Mouse (Mus musculus) frontal cortex, postnatal 25 days (tissue): ENCODE measurements at regions not wholly inside any gene's neighbourhood (a gene's known extent, or its start where the extent isn't known, plus 50 kb on each side); places are given as distances from the start of the nearest gene placed in this dataset.
"Not testable (repeated sequence)": the region's sequence is repeated elsewhere in the genome, so short reads cannot be mapped to it uniquely, and the experiment has no call there.

Source experiments
- DNase-seq, 2 experiments: peaks; one replicate each; pipeline ENCODE4 v3.0.0; 2022; ENCODE audit warnings: low spot score in 2 of 2

- no peak for DNase-seq
Measured at GRCm38 (mm10) chr12:15654585-15654984, 162.1 kb downstream of the Trib2 start.

GRCm38 (mm10) chr12:15653357-15653763 lies 163.4 kb downstream of the Trib2 start:
- DNase-seq: no peak

GRCm38 (mm10) chr12:15651293-15651692 lies 165.4 kb downstream of the Trib2 start:
- no peak for DNase-seq

- no peak for DNase-seq
Measured at GRCm38 (mm10) chr12:15649906-15650305, 166.8 kb downstream of the Trib2 start.

GRCm38 (mm10) chr12:15649226-15649625 lies 167.5 kb downstream of the Trib2 start:
- no peak for DNase-seq

GRCm38 (mm10) chr12:15644074-15644672 lies 172.5 kb downstream of the Trib2 start:
- no peak for DNase-seq

GRCm38 (mm10) chr12:15643669-15644068 lies 173.1 kb downstream of the Trib2 start:
- DNase-seq: no peak

- DNase-seq: no peak
Measured at GRCm38 (mm10) chr12:15640320-15640719, 176.4 kb downstream of the Trib2 start.

GRCm38 (mm10) chr12:15629971-15630370 lies 186.8 kb downstream of the Trib2 start:
- DNase-seq: no peak

GRCm38 (mm10) chr12:15619521-15619920 lies 197.2 kb downstream of the Trib2 start:
- DNase-seq: no peak

GRCm38 (mm10) chr12:15617312-15617711 lies 199.4 kb downstream of the Trib2 start:
- no peak for DNase-seq

GRCm38 (mm10) chr12:15611847-15612580 lies 204.7 kb downstream of the Trib2 start:
- DNase-seq: no peak

- no peak for DNase-seq
Measured at GRCm38 (mm10) chr12:15607091-15607490, 209.6 kb downstream of the Trib2 start.

GRCm38 (mm10) chr12:15606095-15606494 lies 210.6 kb downstream of the Trib2 start:
- no peak for DNase-seq

GRCm38 (mm10) chr12:15604630-15605029 lies 212.1 kb downstream of the Trib2 start:
- no peak for DNase-seq

- DNase-seq: no peak
Measured at GRCm38 (mm10) chr12:15603885-15604284, 212.8 kb downstream of the Trib2 start.

- no peak for DNase-seq
Measured at GRCm38 (mm10) chr12:15603319-15603718, 213.4 kb downstream of the Trib2 start.

- DNase-seq: no peak
Measured at GRCm38 (mm10) chr12:15594704-15595103, 222.0 kb downstream of the Trib2 start.

- not testable (repeated sequence) for DNase-seq
Measured at GRCm38 (mm10) chr12:15587864-15588263, 228.9 kb downstream of the Trib2 start.

- no peak for DNase-seq
Measured at GRCm38 (mm10) chr12:15586706-15587442, 229.8 kb downstream of the Trib2 start.

GRCm38 (mm10) chr12:15585845-15586244 lies 230.9 kb downstream of the Trib2 start:
- no peak for DNase-seq

- no peak for DNase-seq
Measured at GRCm38 (mm10) chr12:15584721-15585120, 232.0 kb downstream of the Trib2 start.

GRCm38 (mm10) chr12:15566785-15567109 lies 250.0 kb downstream of the Trib2 start:
- no peak for DNase-seq
